Mouse (Mus musculus): ENCODE results near the gene Nxf1.
A peak's percentile ranks its signal among the peaks of the same experiment; 100 is the strongest.
"Not testable (repeated sequence)": the region's sequence is repeated elsewhere in the genome, so short reads cannot be mapped to it uniquely, and the experiment has no call there.

Gene Nxf1

GRCm38 (mm10) chr19:8724392-8724791 is 32.5 kb upstream of the Nxf1 start:
- DNase-seq (ENCODE audit: low spot score): no peak

GRCm38 (mm10) chr19:8725081-8725613 is 31.7 kb upstream of the Nxf1 start:
- DNase-seq (ENCODE audit: low spot score): no peak

GRCm38 (mm10) chr19:8726609-8727390 is 30.1 kb upstream of the Nxf1 start:
- DNase-seq (ENCODE audit: low spot score): no peak

- DNase-seq (ENCODE audit: low spot score): no peak
These were observed 29.3 kb upstream of the Nxf1 start for GRCm38 (mm10) chr19:8727495-8728114.

GRCm38 (mm10) chr19:8728335-8729099 is 28.4 kb upstream of the Nxf1 start:
- DNase-seq (ENCODE audit: low spot score): not testable (repeated sequence)

GRCm38 (mm10) chr19:8734334-8734733 is 22.5 kb upstream of the Nxf1 start:
- no peak for DNase-seq (ENCODE audit: low spot score)

- peak; percentile 93 for DNase-seq (ENCODE audit: low spot score)
These were observed 21.3 kb upstream of the Nxf1 start, which contains the start of gene Wdr74 for GRCm38 (mm10) chr19:8735389-8736159. TSS of gene Wdr74 (plus strand) at chr19:8735827.

- DNase-seq (ENCODE audit: low spot score): no peak
These were observed 20.8 kb upstream of the Nxf1 start for GRCm38 (mm10) chr19:8736160-8736467.

- no peak for DNase-seq (ENCODE audit: low spot score)
These were observed 18.0 kb upstream of the Nxf1 start for GRCm38 (mm10) chr19:8738911-8739310.

- DNase-seq (ENCODE audit: low spot score): no peak
These were observed 17.2 kb upstream of the Nxf1 start for GRCm38 (mm10) chr19:8739646-8740045.

- no peak for DNase-seq (ENCODE audit: low spot score)
These were observed 16.3 kb upstream of the Nxf1 start, which contains the start of gene 1700092M07Rik for GRCm38 (mm10) chr19:8740603-8741002. TSS of gene 1700092M07Rik (plus strand) at chr19:8740718.

- DNase-seq (ENCODE audit: low spot score): peak; percentile 85
These were observed 15.5 kb upstream of the Nxf1 start, which contains the start of gene Stx5a for GRCm38 (mm10) chr19:8741243-8741869. TSS of gene Stx5a (plus strand) at chr19:8741413.

GRCm38 (mm10) chr19:8742176-8742575 is 14.7 kb upstream of the Nxf1 start:
- DNase-seq (ENCODE audit: low spot score): no peak

- DNase-seq (ENCODE audit: low spot score): no peak
These were observed 11.5 kb upstream of the Nxf1 start for GRCm38 (mm10) chr19:8745382-8745781.

GRCm38 (mm10) chr19:8747368-8747767 is 9.5 kb upstream of the Nxf1 start:
- DNase-seq (ENCODE audit: low spot score): no peak

GRCm38 (mm10) chr19:8755652-8756051 is 1.2 kb upstream of the Nxf1 start:
- no peak for DNase-seq (ENCODE audit: low spot score)

GRCm38 (mm10) chr19:8757471-8757998 is 662 bp downstream of the Nxf1 start:
- no peak for DNase-seq (ENCODE audit: low spot score)

- DNase-seq (ENCODE audit: low spot score): no peak
These were observed 2.0 kb downstream of the Nxf1 start for GRCm38 (mm10) chr19:8758899-8759298.

GRCm38 (mm10) chr19:8760757-8761156 is 3.9 kb downstream of the Nxf1 start:
- no peak for DNase-seq (ENCODE audit: low spot score)

- DNase-seq (ENCODE audit: low spot score): no peak
These were observed 6.4 kb downstream of the Nxf1 start for GRCm38 (mm10) chr19:8763276-8763675.

- no peak for DNase-seq (ENCODE audit: low spot score)
These were observed 8.7 kb downstream of the Nxf1 start for GRCm38 (mm10) chr19:8765562-8765961.

Data from ovary, postnatal 14 days (tissue).